10 mouse cellular contexts compared by ENCODE assay signal in the genomic region with DNA sequence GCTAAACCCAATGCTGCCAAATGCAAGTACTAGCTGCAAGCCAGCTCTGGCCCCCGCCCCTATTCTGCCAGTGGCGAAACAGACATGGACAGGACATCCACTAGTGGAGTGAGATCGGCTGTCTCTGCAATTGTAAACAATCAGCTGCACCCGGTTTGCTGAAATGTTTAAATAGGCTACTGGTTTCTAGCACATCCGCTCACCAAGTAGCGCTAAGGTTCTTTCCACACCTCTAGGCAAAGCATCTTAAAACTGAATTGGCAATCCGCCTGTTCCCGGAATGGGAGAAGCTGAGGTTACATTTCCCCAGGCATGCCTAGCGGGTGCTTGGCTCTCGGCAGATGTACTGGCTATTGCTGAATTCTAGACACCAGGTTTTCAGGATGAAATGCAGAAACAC. TPM values are rescaled to one million over a fixed set of nuclear protein-coding genes. Genes with fewer than 3 reads are reported as not detected.
DNase-seq lines count a peak whose midpoint lies in the region; ATAC-seq lines count a peak whose summit lies in the region.
"Had no signal": no experiment of that assay in that cellular context is flagged by ENCODE, and none has a peak within 500 bp of the region (broad histone marks: within the 10 kb centered on the region; RNA-seq: fewer than 3 reads in every experiment).

No protein-coding gene starts in this region.

- DNase-seq in ZHBTc4 (ENCODE audit: low read depth, low spot score): peak; percentile 21
- DNase-seq in cerebellum, postnatal 14 days: peak; percentile 65 to 68
- peak; percentile 11 for DNase-seq in midbrain, embryonic 10.5 days (ENCODE audit: low spot score)
- DNase-seq in thymus, postnatal 14 days: no peak
- DNase-seq in spleen, postnatal 14 days (ENCODE audit: low spot score in 2 of 2): no peak
- DNase-seq in gastrocnemius, adult 8-10 months (ENCODE audit: low spot score in 2 of 2): no peak

- no peaks in the 10 kb centered on the region for H3K4me1 ChIP-seq in hindbrain, embryonic 12.5 days
- H3K4me1 ChIP-seq in midbrain, embryonic 10.5 days: peaks cover 5% of the 10 kb centered on the region; the same call in 1 of the 2 replicates

- H3K36me3 ChIP-seq in hindbrain, embryonic 12.5 days: no peaks in the 10 kb centered on the region
- H3K36me3 ChIP-seq in midbrain, embryonic 10.5 days: no peaks in the 10 kb centered on the region

- H3K4me3 ChIP-seq in hindbrain, embryonic 12.5 days: peak overlapping the region; percentile 38
- H3K4me3 ChIP-seq in midbrain, embryonic 10.5 days: peak overlapping the region; percentile 53
- H3K4me3 ChIP-seq: erythroblast, embryonic 14.5 days had no signal

- no peak for ATAC-seq in hindbrain, embryonic 12.5 days (ENCODE audit: low FRiP score)
- ATAC-seq in CD4-positive, CD25-positive, alpha-beta regulatory T cell, adult 4 months: no peak

- WGBS in hindbrain, embryonic 12.5 days: 32% methylated on average over 10 of the region's 10 CpGs
- 30% methylated on average over 10 of the region's 10 CpGs for WGBS in midbrain, embryonic 10.5 days

- peaks cover 11% of the 10 kb centered on the region for H3K27me3 ChIP-seq in hindbrain, embryonic 12.5 days
- H3K27me3 ChIP-seq in midbrain, embryonic 10.5 days (ENCODE audit: low read depth, poor library complexity, severe bottlenecking): peaks cover 36% of the 10 kb centered on the region

- H3K4me2 ChIP-seq in hindbrain, embryonic 12.5 days (replicated peaks): peak overlapping the region; percentile 60

- H3K9me3 ChIP-seq in hindbrain, embryonic 12.5 days (replicated peaks): no peaks in the 10 kb centered on the region
- no peaks in the 10 kb centered on the region for H3K9me3 ChIP-seq in midbrain, embryonic 10.5 days (replicated peaks)

- H3K27ac ChIP-seq in hindbrain, embryonic 12.5 days: no peak overlapping the region
- no peak overlapping the region for H3K27ac ChIP-seq in midbrain, embryonic 10.5 days (replicated peaks)

- H3K9ac ChIP-seq in hindbrain, embryonic 12.5 days: no peak overlapping the region

RNA-seq across cellular contexts. Expression of gene Tenm1, which starts 1.8 kb away (rescaled TPM):
- polyA plus RNA-seq in hindbrain, embryonic 12.5 days (2016; fragmentation: Nextera tagmentation; extraction: Ambion mirVana): 5.5 and 5.7 TPM in 2 replicates
- polyA plus RNA-seq in midbrain, embryonic 10.5 days (2016; fragmentation: Nextera tagmentation; extraction: Ambion mirVana): 0.64 and 1.8 TPM in 2 replicates
- under 1 TPM; 0.04 to 0.19 TPM for polyA plus RNA-seq in CD4-positive, CD25-positive, alpha-beta regulatory T cell, adult 4 months (2017; shearing (Covaris generic))
- total RNA-seq in gastrocnemius, adult 8-10 months (2022): not detected
- total RNA-seq: liver, adult 2 months had no signal
- polyA plus RNA-seq: liver, adult 2 months had no signal

Comparison
In these comparisons a context has a peak if more than half of its experiments do, and no peak if none do; other contexts are left out.
1. DNase-seq: peak in ZHBTc4 (single experiment), cerebellum, postnatal 14 days (2 of 2) and midbrain, embryonic 10.5 days (single experiment); none in thymus, postnatal 14 days (single experiment), spleen, postnatal 14 days (0 of 2) and gastrocnemius, adult 8-10 months (0 of 2).